Mouse (Mus musculus): ENCODE measurements at regions not wholly inside any gene's neighbourhood (a gene's known extent, or its start where the extent isn't known, plus 50 kb on each side); places are given as distances from the start of the nearest gene placed in this dataset.

DNA sequence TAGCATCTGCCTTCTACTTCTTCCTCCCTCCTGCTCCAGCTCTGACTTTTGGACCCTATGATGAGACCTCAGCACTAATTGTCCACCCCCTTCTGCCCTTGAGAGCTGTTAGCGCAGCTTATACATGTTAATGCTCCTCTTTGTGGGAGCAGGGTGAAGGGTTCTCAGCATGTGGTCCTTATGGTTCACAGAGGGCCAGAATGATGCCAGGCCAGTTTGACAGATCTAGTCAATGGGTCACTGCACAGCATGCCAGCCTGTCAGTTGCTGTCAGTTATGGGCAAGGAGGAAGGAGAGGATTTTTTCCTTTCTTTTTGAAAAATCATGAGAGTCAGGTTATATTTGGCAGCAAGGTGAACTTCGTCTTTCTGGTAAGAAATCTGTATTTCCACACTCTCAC is 68.4 kb downstream of the 4931417E11Rik start:
- H3K27me3 ChIP-seq: no peaks in the 10 kb centered on the region
- DNase-seq (ENCODE audit: low read depth, low spot score) (no peak), ATAC-seq (no peak)
- in situ Hi-C loops (cut with MboI; ENCODE audit: low pct_unique_long_range_greater_than_20kb): no loop called here
- TF ChIP-seq CTCF (IDR thresholded peaks at IDR 0.05): no peak
- CTCF ChIA-PET: no interaction called here
- POLR2A ChIA-PET: no interaction called here

DNA sequence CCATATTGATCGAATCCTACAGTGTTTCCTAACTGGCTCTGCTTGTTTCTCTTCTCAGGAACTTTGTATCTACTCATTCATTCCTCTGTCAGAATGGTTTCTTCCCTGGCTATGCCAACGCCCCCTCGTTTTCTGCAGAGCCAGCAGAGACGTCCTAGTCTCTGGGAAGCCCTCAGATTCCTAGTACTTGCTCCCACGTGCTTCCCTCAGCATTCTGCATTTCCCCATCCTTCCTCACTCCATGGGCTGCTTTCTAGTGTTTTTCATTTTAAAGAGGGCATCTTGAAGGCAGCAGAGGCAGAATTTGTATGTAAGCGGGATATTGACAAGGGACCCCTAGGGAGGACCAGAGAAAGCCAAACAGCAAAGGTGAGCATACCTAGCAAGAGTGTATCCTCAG is 80.2 kb downstream of the 4931417E11Rik start:
- no peak for ATAC-seq
- ChIA-PET CTCF (no interaction called here), POLR2A (no interaction called here)
- H3K27me3 ChIP-seq: no peaks in the 10 kb centered on the region
- no peak for DNase-seq (ENCODE audit: low read depth, low spot score)
- no peak for TF ChIP-seq CTCF (IDR thresholded peaks at IDR 0.05)
- in situ Hi-C loops (cut with MboI; ENCODE audit: low pct_unique_long_range_greater_than_20kb): no loop called here

DNA sequence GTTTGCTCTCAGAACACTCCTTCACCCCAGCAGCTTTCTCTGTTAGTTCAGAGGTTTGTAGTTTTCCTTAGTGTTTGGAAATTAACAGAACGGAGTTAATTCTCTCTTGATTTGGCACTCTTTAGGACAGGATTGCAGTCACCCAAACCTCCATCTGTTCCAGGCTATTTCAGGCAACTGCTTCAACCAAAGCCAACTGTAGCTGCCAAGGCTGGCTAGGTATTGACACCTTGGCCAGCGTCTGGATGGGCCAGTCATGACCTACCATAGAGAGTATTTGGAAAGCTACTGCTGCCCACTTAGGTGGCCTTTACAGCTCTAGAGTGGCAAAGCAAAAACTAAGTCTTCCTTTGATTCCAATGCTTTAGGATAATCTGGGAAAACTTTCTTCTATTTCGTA is 83.2 kb downstream of the 4931417E11Rik start:
- in situ Hi-C loops (cut with MboI; ENCODE audit: low pct_unique_long_range_greater_than_20kb): no loop called here
- CTCF ChIA-PET: no interaction called here
- POLR2A ChIA-PET: no interaction called here

DNA sequence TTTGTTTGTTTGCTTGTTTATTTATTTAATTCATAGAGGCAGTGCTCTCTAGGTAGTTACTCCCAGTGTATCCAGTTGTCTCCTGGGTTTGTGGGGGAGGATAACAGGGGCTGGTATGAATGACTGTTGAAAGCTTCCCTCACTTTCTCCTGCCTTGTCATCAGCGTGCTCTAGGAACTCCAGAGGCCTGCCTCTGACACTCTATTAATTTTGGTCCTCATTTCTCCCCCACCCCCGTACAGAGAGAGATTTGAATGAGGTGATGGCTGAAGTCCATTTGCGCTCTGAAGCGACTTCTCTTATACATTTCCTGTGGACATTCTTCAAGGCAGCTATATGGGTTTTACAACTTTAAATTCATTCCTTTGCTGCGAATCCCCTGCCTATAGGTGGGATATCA is 89.6 kb downstream of the 4931417E11Rik start:
- CTCF ChIA-PET: interaction anchor here (1.5 kb wide), 1 partner anchor 11 kb away, joined by 4 read pairs; no protein-coding TSS in a partner anchor
- in situ Hi-C loops (cut with MboI; ENCODE audit: low pct_unique_long_range_greater_than_20kb): no loop called here
- POLR2A ChIA-PET: no interaction called here
- TF ChIP-seq CTCF (IDR thresholded peaks at IDR 0.05): no peak
- DNase-seq (ENCODE audit: low read depth, low spot score) (no peak), ATAC-seq (no peak)
- H3K27me3 ChIP-seq: no peaks in the 10 kb centered on the region

More for the DNA sequence above, 83.2 kb downstream of the 4931417E11Rik start:
- no peaks in the 10 kb centered on the region for H3K27me3 ChIP-seq
- DNase-seq (ENCODE audit: low read depth, low spot score) (no peak), ATAC-seq (no peak)
- no peak for TF ChIP-seq CTCF (IDR thresholded peaks at IDR 0.05)

DNA sequence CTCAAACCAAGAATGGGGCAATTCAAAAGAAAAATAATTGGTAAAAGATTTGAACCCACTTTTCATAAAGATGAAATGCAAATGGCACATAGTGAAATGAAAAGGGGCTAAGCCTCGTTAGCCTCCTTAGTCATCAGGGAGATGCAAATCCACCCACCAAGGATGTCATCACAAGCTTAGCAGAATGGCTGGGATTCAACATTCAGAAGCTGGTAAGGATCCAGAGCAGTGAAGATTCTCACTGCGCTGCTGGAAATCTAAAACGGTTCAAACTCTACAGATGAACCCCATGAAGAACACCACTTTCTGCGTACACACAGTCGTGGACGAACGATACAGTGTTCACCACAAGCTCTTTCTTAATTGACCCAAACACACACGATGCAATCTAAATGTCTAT is 91.6 kb downstream of the 4931417E11Rik start:
- DNase-seq (ENCODE audit: low read depth, low spot score) (no peak), ATAC-seq (no peak)
- TF ChIP-seq CTCF (IDR thresholded peaks at IDR 0.05): no peak
- peaks cover 3% of the 10 kb centered on the region for H3K27me3 ChIP-seq
- ChIA-PET CTCF (no interaction called here), POLR2A (no interaction called here)
- in situ Hi-C loops (cut with MboI; ENCODE audit: low pct_unique_long_range_greater_than_20kb): no loop called here

DNA sequence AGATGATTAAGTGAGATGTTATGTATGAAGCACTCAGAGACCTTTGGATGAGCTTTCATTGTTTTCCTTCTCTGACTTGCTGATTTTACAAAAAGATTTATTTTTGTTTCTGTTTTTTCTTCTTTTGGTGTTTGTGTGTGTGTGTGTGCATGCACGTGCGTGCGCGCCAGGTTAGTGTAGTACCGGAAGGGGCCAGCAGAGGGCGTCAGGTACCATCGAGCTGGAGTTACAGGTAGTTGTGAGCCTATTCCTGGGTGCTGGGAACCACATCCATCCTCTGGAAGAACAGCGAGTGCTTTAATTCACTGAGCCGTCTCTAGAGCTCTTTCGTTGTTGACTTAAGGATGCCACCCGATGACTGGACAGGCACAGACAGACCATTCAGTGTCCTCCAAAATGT is 93.2 kb downstream of the 4931417E11Rik start:
- CTCF ChIA-PET: interaction anchor here (0.6 kb wide), 1 partner anchor 10 kb away, joined by 3 read pairs; no protein-coding TSS in a partner anchor
- POLR2A ChIA-PET: no interaction called here
- peak; percentile 29 for TF ChIP-seq CTCF (IDR thresholded peaks at IDR 0.05)
- H3K27me3 ChIP-seq: peaks cover 3% of the 10 kb centered on the region
- in situ Hi-C loops (cut with MboI; ENCODE audit: low pct_unique_long_range_greater_than_20kb): no loop called here
- ATAC-seq (no peak), DNase-seq (ENCODE audit: low read depth, low spot score) (no peak)

DNA sequence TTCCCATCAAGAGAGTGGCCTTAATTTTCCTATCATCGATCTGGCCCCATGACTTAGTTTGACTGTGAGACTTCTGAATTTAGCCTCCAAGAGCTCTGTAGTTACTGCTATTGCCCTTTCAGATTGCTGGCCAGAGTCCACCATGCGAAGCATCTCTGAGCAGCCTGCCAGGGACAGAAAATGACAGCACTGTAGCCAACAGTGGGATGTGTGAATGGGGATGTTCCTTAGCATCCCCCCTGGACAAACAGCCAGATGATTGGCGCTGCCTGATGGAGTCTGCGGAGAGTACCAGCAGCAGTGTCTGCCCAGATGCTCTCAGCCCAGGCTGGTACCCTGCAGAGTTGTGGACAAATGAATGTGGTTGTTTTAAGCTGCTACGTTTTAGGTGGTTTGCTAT is 96.6 kb downstream of the 4931417E11Rik start:
- H3K27me3 ChIP-seq: peaks cover 10% of the 10 kb centered on the region
- ChIA-PET CTCF (interaction anchor here (1.4 kb wide), 1 partner anchor 11 kb away, joined by 3 read pairs; no protein-coding TSS in a partner anchor), POLR2A (no interaction called here)
- ATAC-seq (no peak), DNase-seq (ENCODE audit: low read depth, low spot score) (no peak)
- in situ Hi-C loops (cut with MboI; ENCODE audit: low pct_unique_long_range_greater_than_20kb): no loop called here
- no peak for TF ChIP-seq CTCF (IDR thresholded peaks at IDR 0.05)

DNA sequence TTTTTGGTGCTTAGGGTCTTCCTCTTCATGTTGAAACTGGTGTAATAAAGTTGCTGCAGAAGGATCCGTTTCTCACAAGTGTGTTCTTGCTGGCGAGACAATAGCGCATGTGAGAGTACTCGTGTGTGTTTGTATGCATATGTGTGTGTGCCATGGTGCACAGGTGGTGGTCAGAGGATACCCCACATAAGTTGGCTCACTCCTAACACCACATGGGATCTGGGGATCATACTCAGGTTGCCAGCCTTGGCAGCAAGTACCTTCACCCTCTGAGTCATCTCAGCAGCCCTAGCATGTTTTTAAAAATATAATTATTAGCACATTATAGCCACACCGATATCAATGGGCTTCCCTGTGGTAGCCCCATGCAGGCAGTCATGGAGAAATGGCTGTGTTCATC is 97.6 kb downstream of the 4931417E11Rik start:
- ATAC-seq (no peak), DNase-seq (ENCODE audit: low read depth, low spot score) (no peak)
- ChIA-PET CTCF (no interaction called here), POLR2A (no interaction called here)
- in situ Hi-C loops (cut with MboI; ENCODE audit: low pct_unique_long_range_greater_than_20kb): no loop called here
- H3K27me3 ChIP-seq: peaks cover 10% of the 10 kb centered on the region
- no peak for TF ChIP-seq CTCF (IDR thresholded peaks at IDR 0.05)

DNA sequence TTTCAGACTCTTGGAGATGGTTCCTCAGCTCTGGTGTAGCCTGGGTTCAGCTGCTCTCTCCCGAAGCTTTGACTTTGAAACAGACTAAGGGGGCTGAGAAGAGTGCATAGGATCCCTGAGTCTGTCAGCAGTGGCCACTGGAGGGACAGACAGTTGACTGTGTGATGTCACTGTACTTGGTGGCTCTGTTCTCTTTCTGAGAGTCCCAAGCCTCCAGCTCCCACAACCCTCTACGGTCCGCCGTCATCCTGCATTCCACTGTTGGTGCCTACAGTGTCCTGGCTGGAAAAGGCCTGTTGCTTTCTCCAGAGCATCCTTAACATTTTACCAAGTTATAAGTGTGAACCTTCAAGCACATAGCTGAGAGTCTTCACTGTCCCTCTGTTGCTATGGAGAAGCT is 98.6 kb downstream of the 4931417E11Rik start:
- DNase-seq (ENCODE audit: low read depth, low spot score) (no peak), ATAC-seq (no peak)
- in situ Hi-C loops (cut with MboI; ENCODE audit: low pct_unique_long_range_greater_than_20kb): no loop called here
- TF ChIP-seq CTCF (IDR thresholded peaks at IDR 0.05): no peak
- ChIA-PET CTCF (no interaction called here), POLR2A (no interaction called here)
- H3K27me3 ChIP-seq: peaks cover 10% of the 10 kb centered on the region

DNA sequence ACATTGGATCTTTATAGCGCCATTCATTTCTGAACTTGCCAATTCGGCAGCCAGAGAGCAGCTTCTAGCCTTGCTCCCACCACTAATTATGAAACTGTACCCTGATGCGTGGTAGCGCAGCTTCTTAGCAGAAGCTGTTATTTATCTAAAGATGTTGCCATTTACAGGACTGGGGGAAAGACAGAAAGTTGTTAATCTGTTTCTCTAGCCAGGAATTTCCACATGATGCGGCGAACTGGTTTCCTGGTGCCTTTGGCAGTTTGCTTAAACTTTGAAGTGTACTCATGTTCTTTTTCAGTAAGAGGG is 100.7 kb downstream of the 4931417E11Rik start:
- in situ Hi-C loops (cut with MboI; ENCODE audit: low pct_unique_long_range_greater_than_20kb): no loop called here
- CTCF ChIA-PET: interaction anchor here (1.1 kb wide), 1 partner anchor 11 kb away, joined by 4 read pairs; no protein-coding TSS in a partner anchor
- POLR2A ChIA-PET: no interaction called here
- DNase-seq (ENCODE audit: low read depth, low spot score) (no peak), ATAC-seq (no peak)
- TF ChIP-seq CTCF (IDR thresholded peaks at IDR 0.05): no peak
- peaks cover 6% of the 10 kb centered on the region for H3K27me3 ChIP-seq

DNA sequence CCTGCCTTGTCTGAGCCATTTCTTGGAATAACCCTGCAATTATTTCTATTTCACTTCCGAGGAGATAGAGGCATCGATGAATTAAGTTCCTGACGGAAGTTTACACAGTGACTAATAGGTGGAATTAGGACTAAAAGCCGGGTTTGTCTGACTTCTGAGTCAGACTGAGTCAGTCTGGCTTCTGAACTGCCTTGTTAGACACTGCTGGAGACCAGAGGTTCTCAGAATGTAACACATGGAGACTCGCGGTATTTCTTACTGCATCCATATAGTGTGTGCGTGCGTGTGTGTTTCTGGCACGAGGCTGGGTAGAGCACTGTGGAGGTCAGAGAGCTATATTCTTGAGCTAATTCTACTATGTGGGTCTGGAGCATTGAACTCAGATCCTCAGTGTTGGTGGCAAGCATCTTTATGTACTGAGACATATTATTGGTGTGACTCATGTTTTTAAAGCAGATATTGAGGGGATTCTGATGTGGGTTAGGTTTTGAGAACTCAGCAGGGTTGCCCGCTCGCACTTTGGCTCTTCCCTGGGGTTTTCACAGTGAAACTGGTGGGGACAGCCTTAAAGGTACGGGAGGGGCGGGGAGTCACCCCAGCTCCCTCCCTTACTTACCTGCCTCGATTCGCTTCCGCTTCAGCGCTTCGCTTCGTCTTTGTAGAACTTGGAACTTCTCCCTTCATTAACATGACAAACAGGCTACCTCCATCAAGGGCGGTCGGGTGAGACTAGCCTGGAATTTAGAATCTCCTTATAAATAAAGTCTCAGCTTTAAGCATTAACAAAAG is 101.2 kb downstream of the 4931417E11Rik start:
- DNase-seq (ENCODE audit: low read depth, low spot score) (no peak), ATAC-seq (peak; percentile 50)
- CTCF ChIA-PET: interaction anchor here (1.1 kb wide), 1 partner anchor 12 kb away, joined by 4 read pairs; no protein-coding TSS in a partner anchor
- POLR2A ChIA-PET: no interaction called here
- in situ Hi-C loops (cut with MboI; ENCODE audit: low pct_unique_long_range_greater_than_20kb): no loop called here
- TF ChIP-seq CTCF (IDR thresholded peaks at IDR 0.05): no peak
- peaks cover 6% of the 10 kb centered on the region for H3K27me3 ChIP-seq

DNA sequence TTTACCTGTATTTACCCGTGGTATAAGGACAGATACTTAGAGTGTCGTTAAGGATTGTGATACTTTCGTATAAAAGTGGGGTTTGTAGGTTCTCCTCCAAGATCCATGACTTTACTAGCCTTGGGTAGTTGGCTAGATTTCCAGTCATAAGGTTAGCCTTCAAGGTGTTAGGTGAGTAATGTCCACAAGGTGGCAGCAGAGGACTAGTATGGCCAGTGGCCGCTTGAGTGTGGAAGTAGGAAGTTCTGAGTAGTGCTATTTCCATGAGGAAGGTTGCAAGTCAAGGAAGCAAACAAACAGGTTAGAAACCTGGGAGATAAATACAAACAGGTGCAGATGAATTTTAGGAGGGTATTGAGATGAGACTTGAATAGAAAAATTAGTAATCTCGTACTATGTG is 101.9 kb downstream of the 4931417E11Rik start:
- ChIA-PET CTCF (no interaction called here), POLR2A (no interaction called here)
- peak; percentile 89 for TF ChIP-seq CTCF (IDR thresholded peaks at IDR 0.05)
- DNase-seq (ENCODE audit: low read depth, low spot score) (peak; percentile 7), ATAC-seq (peak; percentile 92)
- in situ Hi-C loops (cut with MboI; ENCODE audit: low pct_unique_long_range_greater_than_20kb): no loop called here
- H3K27me3 ChIP-seq: peaks cover 6% of the 10 kb centered on the region
